Mouse (Mus musculus): ENCODE measurements around the gene Plvap. TPM values are rescaled to one million over a fixed set of nuclear protein-coding genes. Genes with fewer than 3 reads are reported as not detected.

Gene Plvap
- polyA plus RNA-seq, 1 experiment = 25.6 TPM

GRCm38 (mm10) chr8:71472601-71473386 lies 38.8 kb downstream of the Plvap start:
- Histone ChIP-seq H3K27me3 (ENCODE audit: control insufficient read depth, insufficient read depth, low read length) (no peaks in the 10 kb centered on the region), H3K27ac (ENCODE audit: insufficient read depth, low read length) (no peak overlapping the region), H3K4me3 (replicated peaks; ENCODE audit: insufficient read depth, low read depth, low read length) (no peak overlapping the region), H3K4me1 (ENCODE audit: control insufficient read depth, insufficient read depth, low read length) (peaks cover 30% of the 10 kb centered on the region)
- TF ChIP-seq CTCF (IDR thresholded peaks at IDR 0.05; ENCODE audit: borderline replicate concordance, insufficient read depth, low read depth, low read length) (peak; percentile 29; the same call in 1 of the 2 replicates), POLR2A (IDR thresholded peaks at IDR 0.05; ENCODE audit: borderline replicate concordance, insufficient read depth, low read length) (no peak)
- 76% methylated on average over 8 of the region's 8 CpGs for WGBS
- DNase-seq = no peak

DNA sequence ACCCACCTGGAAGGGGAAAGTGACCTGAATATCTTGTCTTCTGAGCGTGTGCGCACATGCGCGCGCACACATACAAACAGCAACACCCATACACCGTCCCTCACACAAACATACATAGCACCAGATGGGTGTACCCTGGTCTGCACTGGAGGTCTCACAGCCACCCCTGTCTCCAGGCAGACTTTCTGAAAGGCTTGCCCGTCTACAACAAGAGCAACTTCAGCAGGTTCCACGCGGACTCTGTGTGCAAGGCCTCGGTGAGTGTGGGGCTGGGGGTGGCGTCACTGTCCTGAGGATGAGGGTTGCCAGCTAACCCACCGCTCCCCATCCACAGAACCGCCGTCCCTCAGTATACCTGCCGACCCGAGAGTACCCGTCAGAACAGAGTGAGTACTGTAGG lies 39.7 kb downstream of the Plvap start:
- H3K27me3 ChIP-seq (ENCODE audit: control insufficient read depth, insufficient read depth, low read length) = no peaks in the 10 kb centered on the region
- H3K4me3 ChIP-seq (replicated peaks; ENCODE audit: insufficient read depth, low read depth, low read length) = no peak overlapping the region
- peaks cover 24% of the 10 kb centered on the region for H3K4me1 ChIP-seq (ENCODE audit: control insufficient read depth, insufficient read depth, low read length)
- DNase-seq = peak in 1 of 2 experiments; percentile 12
- 92% methylated on average over 17 of the region's 17 CpGs for WGBS
- H3K27ac ChIP-seq (ENCODE audit: insufficient read depth, low read length) = no peak overlapping the region
- TF ChIP-seq POLR2A (IDR thresholded peaks at IDR 0.05; ENCODE audit: borderline replicate concordance, insufficient read depth, low read length) (no peak), CTCF (IDR thresholded peaks at IDR 0.05; ENCODE audit: borderline replicate concordance, insufficient read depth, low read depth, low read length) (no peak)

- no peak overlapping the region for H3K27ac ChIP-seq (ENCODE audit: insufficient read depth, low read length)
- H3K4me1 ChIP-seq (ENCODE audit: control insufficient read depth, insufficient read depth, low read length) = peaks cover 24% of the 10 kb centered on the region
- WGBS = 40% methylated on average over 5 of the region's 5 CpGs
- DNase-seq = peak in 1 of 2 experiments; percentile 7
- TF ChIP-seq POLR2A (IDR thresholded peaks at IDR 0.05; ENCODE audit: borderline replicate concordance, insufficient read depth, low read length) (no peak), CTCF (IDR thresholded peaks at IDR 0.05; ENCODE audit: borderline replicate concordance, insufficient read depth, low read depth, low read length) (no peak)
- H3K4me3 ChIP-seq (replicated peaks; ENCODE audit: insufficient read depth, low read depth, low read length) = no peak overlapping the region
- H3K27me3 ChIP-seq (ENCODE audit: control insufficient read depth, insufficient read depth, low read length) = no peaks in the 10 kb centered on the region
Observed at GRCm38 (mm10) chr8:71470913-71471255, 40.7 kb downstream of the Plvap start.

DNA sequence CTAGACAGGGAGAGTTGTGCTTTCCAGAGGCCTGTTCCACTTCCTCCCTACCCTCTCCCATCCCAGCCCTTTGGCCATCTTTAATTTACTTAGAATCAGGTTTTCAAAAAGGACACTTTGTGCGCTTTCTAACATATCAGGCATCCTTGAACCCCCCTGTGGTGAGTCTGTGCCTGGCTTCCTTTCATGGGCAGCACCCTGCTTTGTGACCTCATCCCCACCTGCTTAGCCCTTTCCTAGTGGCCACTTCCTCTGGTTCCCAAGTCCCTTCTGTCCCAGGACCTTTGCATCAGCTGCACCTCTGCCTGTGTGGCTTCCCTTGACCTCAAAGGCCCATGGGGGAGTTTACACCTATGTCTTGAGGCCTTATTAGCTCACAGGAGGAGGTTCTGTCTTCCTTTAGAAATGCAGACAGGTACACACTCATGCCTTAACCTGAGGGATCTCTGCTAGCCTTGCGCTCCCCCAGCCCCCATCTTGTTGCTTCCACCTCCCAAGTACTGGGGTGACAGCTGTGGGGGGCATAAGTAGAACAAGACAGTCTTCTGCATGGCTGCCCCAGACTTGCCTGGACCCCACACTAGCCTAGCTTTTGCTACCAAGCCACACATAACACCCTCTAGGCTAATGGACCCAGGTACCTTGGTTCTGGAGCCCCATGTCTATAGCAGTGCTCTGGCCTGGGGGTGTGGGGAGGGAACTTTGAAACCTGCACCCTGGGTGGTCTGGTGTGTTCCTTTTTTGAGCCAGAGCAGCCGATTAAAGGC lies 41.2 kb downstream of the Plvap start:
- no peaks in the 10 kb centered on the region for H3K27me3 ChIP-seq (ENCODE audit: control insufficient read depth, insufficient read depth, low read length)
- peak overlapping the region; percentile 23 for H3K4me3 ChIP-seq (replicated peaks; ENCODE audit: insufficient read depth, low read depth, low read length)
- WGBS = 65% methylated on average over 3 of the region's 3 CpGs
- peaks cover 18% of the 10 kb centered on the region for H3K4me1 ChIP-seq (ENCODE audit: control insufficient read depth, insufficient read depth, low read length)
- TF ChIP-seq CTCF (IDR thresholded peaks at IDR 0.05; ENCODE audit: borderline replicate concordance, insufficient read depth, low read depth, low read length) (no peak), POLR2A (IDR thresholded peaks at IDR 0.05; ENCODE audit: borderline replicate concordance, insufficient read depth, low read length) (no peak)
- no peak overlapping the region for H3K27ac ChIP-seq (ENCODE audit: insufficient read depth, low read length)
- peak; percentile 8 to 25 for DNase-seq

- Histone ChIP-seq H3K4me1 (ENCODE audit: control insufficient read depth, insufficient read depth, low read length) (peaks cover 15% of the 10 kb centered on the region), H3K27me3 (ENCODE audit: control insufficient read depth, insufficient read depth, low read length) (no peaks in the 10 kb centered on the region), H3K27ac (ENCODE audit: insufficient read depth, low read length) (peak overlapping the region; percentile 41; the same call in 1 of the 2 replicates), H3K4me3 (replicated peaks; ENCODE audit: insufficient read depth, low read depth, low read length) (peak overlapping the region; percentile 90)
- WGBS = 1% methylated on average over 24 of the region's 24 CpGs
- peak in 1 of 2 experiments; percentile 61 for DNase-seq
- TF ChIP-seq CTCF (IDR thresholded peaks at IDR 0.05; ENCODE audit: borderline replicate concordance, insufficient read depth, low read depth, low read length) = no peak
- no peak for TF ChIP-seq POLR2A (IDR thresholded peaks at IDR 0.05; ENCODE audit: borderline replicate concordance, insufficient read depth, low read length)
Observed at GRCm38 (mm10) chr8:71469411-71469810, 42.1 kb downstream of the Plvap start.

DNA sequence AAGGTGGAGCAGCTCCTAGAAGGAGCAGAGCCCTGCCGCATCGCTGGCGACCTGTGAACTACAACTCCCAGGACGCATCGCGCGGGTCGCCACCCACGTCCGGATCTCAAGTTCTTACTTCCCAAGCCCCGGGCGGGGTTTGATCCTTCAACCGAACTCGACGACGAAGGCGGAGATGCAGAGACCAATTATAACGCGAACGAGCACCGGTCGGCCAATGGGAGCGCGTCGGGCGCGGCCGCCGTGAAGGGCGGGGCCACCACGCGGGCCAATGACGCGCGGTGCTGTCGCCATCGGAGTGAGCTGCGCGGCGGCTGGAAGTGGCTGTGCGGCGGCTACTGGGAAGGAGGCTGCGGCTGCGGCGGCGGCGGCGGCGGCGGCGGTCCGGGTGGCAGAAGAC lies 42.6 kb downstream of the Plvap start, which contains the start of gene Dda1:
Dda1 (plus strand) TSS at position 284 of the 400 bp plus-strand sequence.
- Histone ChIP-seq H3K27me3 (ENCODE audit: control insufficient read depth, insufficient read depth, low read length) (no peaks in the 10 kb centered on the region), H3K27ac (ENCODE audit: insufficient read depth, low read length) (peak within 1 kb of the TSS; percentile 41; the same call in 1 of the 2 replicates), H3K4me1 (ENCODE audit: control insufficient read depth, insufficient read depth, low read length) (peaks cover 17% of the 10 kb centered on the region), H3K4me3 (replicated peaks; ENCODE audit: insufficient read depth, low read depth, low read length) (peak within 1 kb of the TSS; percentile 90)
- DNase-seq = peak; percentile 97 to 99
- TF ChIP-seq CTCF (IDR thresholded peaks at IDR 0.05; ENCODE audit: borderline replicate concordance, insufficient read depth, low read depth, low read length) = no peak
- TF ChIP-seq POLR2A (IDR thresholded peaks at IDR 0.05; ENCODE audit: borderline replicate concordance, insufficient read depth, low read length) = peak; percentile 59
- under 1% methylated on average over 47 of the region's 52 CpGs for WGBS

DNA sequence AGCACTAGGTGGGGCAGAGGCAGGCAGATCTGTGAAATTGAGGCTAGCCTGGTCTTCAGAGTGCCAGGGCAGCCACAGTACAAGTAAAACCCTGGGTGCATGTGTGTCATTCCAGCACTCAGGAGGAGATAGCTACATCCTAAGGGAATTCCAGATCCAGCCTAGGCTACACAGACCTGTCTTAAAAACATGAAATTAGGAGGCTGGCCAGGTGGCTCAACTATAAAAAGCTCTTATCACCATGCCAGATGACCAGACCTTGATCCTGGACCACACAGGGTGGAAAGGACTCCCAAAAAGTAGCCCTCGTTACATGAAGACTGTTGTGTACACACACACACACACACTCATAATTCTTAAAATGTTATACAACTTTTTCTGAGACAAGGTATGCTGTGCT lies 43.6 kb downstream of the Plvap start:
- no peak overlapping the region for H3K27ac ChIP-seq (ENCODE audit: insufficient read depth, low read length)
- H3K4me1 ChIP-seq (ENCODE audit: control insufficient read depth, insufficient read depth, low read length) = peaks cover 18% of the 10 kb centered on the region
- H3K4me3 ChIP-seq (replicated peaks; ENCODE audit: insufficient read depth, low read depth, low read length) = no peak overlapping the region
- no peaks in the 10 kb centered on the region for H3K27me3 ChIP-seq (ENCODE audit: control insufficient read depth, insufficient read depth, low read length)
- TF ChIP-seq POLR2A (IDR thresholded peaks at IDR 0.05; ENCODE audit: borderline replicate concordance, insufficient read depth, low read length) (no peak), CTCF (IDR thresholded peaks at IDR 0.05; ENCODE audit: borderline replicate concordance, insufficient read depth, low read depth, low read length) (no peak)
- peak; percentile 17 to 20 for DNase-seq
- 82% methylated on average over 1 of the region's 1 CpGs for WGBS
